Mouse (Mus musculus) CD8-positive naive resting alpha-beta T cell, adult 2 months (primary cell): ENCODE data around the gene Cfap161.

ENCODE experiments used
- DNase-seq, 2 experiments: peaks; one replicate each; pipeline ENCODE4 v3.0.0; 2022; ENCODE audit warnings: low read depth in 2 of 2, low spot score in 2 of 2

Cfap161 gene

DNA sequence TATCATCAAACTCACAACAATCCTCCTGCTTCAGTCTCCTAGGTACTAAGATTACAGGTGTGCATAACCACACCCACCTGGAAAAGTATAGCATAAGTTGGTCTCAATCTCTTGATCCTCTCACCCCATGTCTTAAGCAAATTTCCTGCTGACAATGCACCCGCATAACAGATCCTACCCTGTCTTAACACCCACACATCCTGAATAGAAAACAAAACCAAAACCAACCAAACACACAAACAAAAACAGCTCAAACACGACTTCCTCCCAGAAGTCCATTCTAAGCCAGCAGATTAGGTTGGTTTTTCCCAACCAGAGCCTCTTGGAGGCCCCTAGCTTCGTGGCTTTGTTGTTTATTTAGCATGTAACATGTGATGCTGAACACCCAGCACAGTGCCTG, 52.0 kb downstream of the Cfap161 start:
- DNase-seq = no peak

DNA sequence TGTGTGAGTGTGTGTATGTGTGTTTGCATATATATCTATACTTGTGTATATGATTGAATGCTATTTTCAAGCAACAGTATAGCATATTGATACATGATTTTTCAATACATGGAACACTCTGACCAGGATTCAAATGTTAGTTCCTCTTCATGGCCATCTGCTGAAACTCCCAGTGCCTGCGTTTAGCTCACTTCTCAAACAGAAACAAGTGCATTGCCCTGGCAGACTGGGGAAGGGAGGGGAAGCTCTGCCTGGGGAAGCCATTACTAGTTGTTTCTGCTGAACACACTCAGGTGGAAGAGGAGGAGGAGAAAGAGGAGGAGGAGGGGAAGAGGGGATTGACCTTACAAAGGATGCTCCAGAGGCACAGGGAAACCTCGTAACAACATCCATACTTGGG, 52.7 kb downstream of the Cfap161 start:
- no peak for DNase-seq

DNA sequence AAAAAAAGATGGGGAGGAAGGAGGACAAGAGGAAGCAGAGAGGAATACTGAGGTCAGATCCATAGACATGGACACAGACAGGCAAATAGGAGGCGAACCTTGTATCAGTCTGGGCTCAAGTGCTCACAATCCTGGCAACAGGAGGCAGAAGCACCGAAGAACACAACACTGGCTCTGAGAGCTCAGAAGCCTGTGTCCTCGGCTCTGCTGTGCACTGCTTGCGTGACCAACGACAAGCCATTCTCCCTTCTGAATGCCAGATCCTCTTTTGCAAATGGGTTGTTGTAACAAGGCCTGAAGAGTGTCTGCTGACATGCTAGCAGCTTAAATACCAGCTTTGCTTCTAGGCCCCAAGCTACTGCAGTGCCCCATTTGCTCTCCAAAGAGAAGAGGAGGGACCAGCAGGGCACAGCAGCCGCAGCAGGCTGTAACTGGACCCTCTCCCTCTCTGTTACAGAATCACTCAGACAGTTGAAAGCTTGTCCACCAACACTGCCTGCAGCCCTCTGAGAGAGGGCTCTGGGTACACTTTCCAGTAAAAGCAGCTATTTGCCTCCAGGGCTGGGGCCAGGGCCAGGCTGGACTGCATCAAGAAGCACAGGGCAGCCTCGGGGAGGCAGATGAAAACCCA, 54.9 kb downstream of the Cfap161 start:
- DNase-seq = no peak

DNA sequence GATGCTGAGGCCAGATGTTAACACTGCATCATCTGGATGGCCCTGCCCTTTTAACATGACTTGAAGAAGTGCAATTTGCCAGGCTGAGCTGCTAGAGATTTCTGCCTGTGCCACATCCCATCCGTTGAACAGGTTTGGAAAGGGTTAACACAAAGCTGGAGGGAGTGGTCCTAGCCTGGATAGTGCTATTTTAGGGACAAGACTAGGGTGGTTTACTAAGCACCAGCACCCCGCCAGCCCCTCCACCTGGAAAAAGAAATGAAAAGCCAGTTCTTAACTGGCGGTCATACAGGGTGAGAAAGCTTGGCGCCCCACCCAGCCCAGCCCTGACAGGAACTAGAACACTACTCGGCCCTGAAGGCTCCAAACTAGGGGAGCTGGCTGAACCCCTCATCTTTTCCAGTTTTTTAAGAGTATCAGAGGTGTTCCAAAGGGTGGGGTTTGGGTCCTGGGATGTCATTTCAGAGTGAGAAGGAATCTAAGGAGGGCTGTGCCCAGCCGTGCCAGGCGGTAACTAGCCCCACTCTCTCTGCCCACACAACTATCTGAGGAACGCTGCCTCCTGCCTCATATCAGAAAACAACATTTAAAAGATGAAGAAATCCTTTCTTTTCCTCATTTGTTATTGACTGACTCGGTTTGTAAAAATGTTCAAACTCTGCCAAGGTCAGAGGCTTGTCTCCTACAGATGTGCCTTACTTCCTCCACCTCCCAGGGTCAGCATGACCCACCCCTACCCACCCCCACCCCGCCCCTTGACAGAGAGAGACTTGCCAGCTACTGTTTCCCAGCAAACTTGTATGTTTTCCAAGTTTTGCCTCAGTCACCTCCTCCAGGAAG, 55.8 kb downstream of the Cfap161 start:
- no peak for DNase-seq

- DNase-seq = no peak
Observed at GRCm38 (mm10) chr7:83737914-83738490, 56.7 kb downstream of the Cfap161 start.

GRCm38 (mm10) chr7:83736341-83737115, 58.2 kb downstream of the Cfap161 start:
- DNase-seq = no peak

GRCm38 (mm10) chr7:83735108-83735781, 59.4 kb downstream of the Cfap161 start:
- DNase-seq = no peak

GRCm38 (mm10) chr7:83734671-83735082, 60.0 kb downstream of the Cfap161 start:
- DNase-seq = no peak

GRCm38 (mm10) chr7:83734246-83734645, 60.4 kb downstream of the Cfap161 start:
- no peak for DNase-seq

- DNase-seq = no peak
Observed at GRCm38 (mm10) chr7:83732781-83733180, 61.9 kb downstream of the Cfap161 start.

DNA sequence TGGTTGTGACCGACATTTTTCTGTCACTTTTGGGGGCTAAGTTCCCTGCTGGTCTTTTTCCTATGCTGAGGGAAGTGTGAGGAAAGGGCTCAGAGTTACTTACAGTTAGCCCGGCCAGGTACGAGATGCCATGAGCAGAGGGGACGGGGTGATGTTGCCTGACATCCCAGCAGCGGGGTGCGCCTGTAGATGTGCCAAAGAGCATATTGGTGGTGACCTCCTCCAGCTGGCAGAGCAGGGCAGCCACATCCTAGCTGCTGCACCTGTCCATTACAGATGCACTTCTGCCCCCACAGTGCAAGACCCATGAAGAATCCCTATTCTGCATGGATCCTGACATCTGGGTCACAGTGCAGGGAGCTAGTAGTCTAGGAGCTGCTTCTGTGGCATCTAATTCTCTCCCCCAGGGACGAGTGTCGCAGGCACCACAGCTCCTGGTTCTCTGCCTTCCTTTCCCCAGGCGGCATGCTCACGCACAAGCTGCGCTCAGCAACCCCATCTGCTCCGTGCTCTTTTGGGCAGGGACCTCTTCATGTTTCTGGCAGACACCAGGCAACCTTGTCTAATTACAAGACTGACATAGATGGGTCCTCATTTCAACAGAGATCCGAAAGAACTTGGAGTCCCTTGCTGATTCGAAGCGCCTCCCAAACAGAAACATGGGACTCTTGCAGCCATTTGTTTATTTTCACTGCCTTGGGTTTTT, 62.6 kb downstream of the Cfap161 start:
- DNase-seq = no peak

GRCm38 (mm10) chr7:83731297-83731696, 63.4 kb downstream of the Cfap161 start:
- DNase-seq = no peak

GRCm38 (mm10) chr7:83726936-83727632, 67.6 kb downstream of the Cfap161 start:
- no peak for DNase-seq

DNA sequence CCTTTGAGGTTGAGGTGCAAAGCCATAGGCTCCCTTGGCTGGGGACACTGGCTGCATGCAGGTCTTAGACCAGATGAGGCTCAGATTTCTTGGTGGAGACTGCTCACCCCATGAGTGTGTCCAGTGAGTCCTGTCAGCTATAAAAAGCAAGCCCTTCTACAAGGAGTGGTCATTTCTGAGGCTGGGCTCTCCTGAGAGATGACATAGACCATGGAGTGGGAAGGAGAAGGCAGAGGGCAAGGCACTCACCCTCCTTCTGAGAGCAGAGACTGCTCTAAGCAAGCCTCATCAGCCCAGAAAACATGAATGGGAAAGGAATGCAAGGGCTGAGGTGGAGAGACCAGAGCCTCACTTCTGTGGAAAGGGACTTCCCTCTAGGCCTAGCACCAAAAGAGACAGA, 68.9 kb downstream of the Cfap161 start:
- DNase-seq = no peak

GRCm38 (mm10) chr7:83724541-83724940, 70.1 kb downstream of the Cfap161 start:
- no peak for DNase-seq
